In the genomic region with DNA sequence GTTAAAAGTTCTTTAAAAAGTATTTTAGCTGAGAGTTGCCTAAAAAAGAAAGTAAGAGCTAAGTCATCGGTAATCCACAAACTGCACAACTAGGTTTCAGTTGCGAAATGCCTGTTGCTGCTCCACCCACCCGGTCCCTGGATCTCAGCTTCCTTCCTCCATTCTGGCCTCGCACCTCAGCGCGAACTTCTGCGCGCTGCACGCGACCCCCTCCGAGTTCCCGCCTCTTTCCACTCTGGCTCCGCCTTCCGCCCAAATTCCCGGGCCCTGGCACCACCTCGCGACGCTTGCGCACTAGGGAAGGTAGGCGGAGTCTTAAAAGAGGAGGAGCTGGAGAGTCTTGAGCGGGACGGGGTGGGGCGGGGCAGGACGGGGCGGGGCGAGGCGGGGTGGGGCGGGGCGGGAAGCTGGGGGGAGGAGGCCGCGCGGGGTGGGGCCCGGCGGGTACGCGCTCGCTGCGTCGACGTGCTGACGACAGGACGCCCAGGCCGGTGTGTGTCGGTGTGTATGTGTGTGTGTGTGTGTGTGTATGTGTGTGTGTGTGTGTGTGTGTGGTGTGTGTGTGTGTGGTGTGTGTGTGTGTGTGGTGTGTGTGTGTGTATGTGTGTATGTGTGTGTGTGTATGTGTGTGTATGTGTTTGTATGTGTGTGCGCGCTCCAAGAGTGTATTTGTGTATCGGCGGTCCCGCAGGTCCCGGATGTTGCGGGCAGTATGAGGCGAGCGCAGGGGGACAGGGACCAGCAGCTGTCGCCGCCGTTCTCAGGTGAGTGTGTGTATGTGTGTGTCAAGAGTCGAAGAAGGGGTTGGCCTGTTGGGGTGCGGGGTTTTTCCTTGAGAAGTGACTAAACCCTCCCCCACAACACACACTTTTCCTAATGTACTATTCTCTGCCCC, we compare ENCODE assay signal across 8 mouse cellular contexts. TPM values are rescaled to one million over a fixed set of nuclear protein-coding genes. Genes with fewer than 3 reads are reported as not detected.
DNase-seq lines count a peak whose midpoint lies in the region; ATAC-seq and TF ChIP-seq lines count a peak whose summit lies in the region.

A gene (plus strand): TSS at position 440 of the 895 bp plus-strand sequence.

- peak within 1 kb of the TSS; percentile 68 for H3K4me3 ChIP-seq in C2C12 (ENCODE audit: insufficient read depth, poor library complexity, severe bottlenecking)
- H3K4me3 ChIP-seq in erythroblast, embryonic 14.5 days (replicated peaks): peak within 1 kb of the TSS; percentile 95
- H3K4me3 ChIP-seq in heart, embryonic 12.5 days: peak within 1 kb of the TSS; percentile 70
- peak within 1 kb of the TSS; percentile 67 for H3K4me3 ChIP-seq in kidney, postnatal 0 days (replicated peaks; ENCODE audit: low read depth, low read length)
- peak within 1 kb of the TSS; percentile 79 for H3K4me3 ChIP-seq in liver, embryonic 11.5 days (ENCODE audit: low read depth, low read length)
- peak within 1 kb of the TSS; percentile 62 for H3K4me3 ChIP-seq in stomach, embryonic 14.5 days (ENCODE audit: low read depth, low read length)

- peaks cover 39% of the 10 kb centered on the region for H3K79me3 ChIP-seq in C2C12 (ENCODE audit: low read depth)

- ATAC-seq in heart, embryonic 12.5 days (ENCODE audit: insufficient number of reproducible peaks, low FRiP score): peak; percentile 93
- ATAC-seq in kidney, postnatal 0 days (replicated peaks; ENCODE audit: low FRiP score, low read depth): peak; percentile 92
- peak; percentile 88 for ATAC-seq in liver, embryonic 11.5 days (replicated peaks; ENCODE audit: low FRiP score)
- peak; percentile 87 for ATAC-seq in stomach, embryonic 14.5 days (ENCODE audit: insufficient number of reproducible peaks, insufficient read depth, low FRiP score, low read depth)

- H3K27me3 ChIP-seq in C2C12 (ENCODE audit: control insufficient read depth, insufficient read depth, insufficient read length): no peaks in the 10 kb centered on the region
- H3K27me3 ChIP-seq in erythroblast, embryonic 14.5 days (ENCODE audit: control insufficient read depth): peaks cover 23% of the 10 kb centered on the region
- H3K27me3 ChIP-seq in heart, embryonic 12.5 days (replicated peaks): no peaks in the 10 kb centered on the region
- no peaks in the 10 kb centered on the region for H3K27me3 ChIP-seq in kidney, postnatal 0 days (ENCODE audit: insufficient read depth, low read length)
- H3K27me3 ChIP-seq in liver, embryonic 11.5 days (replicated peaks; ENCODE audit: control insufficient read depth, insufficient read depth, low read length): peaks cover 3% of the 10 kb centered on the region; the same call in 1 of the 2 replicates
- no peaks in the 10 kb centered on the region for H3K27me3 ChIP-seq in stomach, embryonic 14.5 days (ENCODE audit: control insufficient read depth, insufficient read depth, low read length)

- peak within 1 kb of the TSS; percentile 72 for H3K9ac ChIP-seq in heart, embryonic 12.5 days
- H3K9ac ChIP-seq in kidney, postnatal 0 days (ENCODE audit: low read depth, low read length): peak within 1 kb of the TSS; percentile 68
- H3K9ac ChIP-seq in liver, embryonic 11.5 days (ENCODE audit: low read depth, low read length): peak within 1 kb of the TSS; percentile 83
- peak within 1 kb of the TSS; percentile 50; the same call in 1 of the 2 replicates for H3K9ac ChIP-seq in stomach, embryonic 14.5 days (replicated peaks; ENCODE audit: low read depth, low read length)

- peak within 1 kb of the TSS; percentile 94 for H3K27ac ChIP-seq in heart, embryonic 12.5 days (ENCODE audit: poor library complexity, severe bottlenecking)
- peak within 1 kb of the TSS; percentile 93 for H3K27ac ChIP-seq in kidney, postnatal 0 days
- H3K27ac ChIP-seq in liver, embryonic 11.5 days (ENCODE audit: low read depth, low read length): peak within 1 kb of the TSS; percentile 90
- H3K27ac ChIP-seq in stomach, embryonic 14.5 days (ENCODE audit: low read length): peak within 1 kb of the TSS; percentile 93

- H3ac ChIP-seq in C2C12 (ENCODE audit: control insufficient read depth, insufficient read length, low read depth): peak within 1 kb of the TSS; percentile 85

- peaks cover 3% of the 10 kb centered on the region; the same call in 1 of the 2 replicates for H3K9me3 ChIP-seq in erythroblast, embryonic 14.5 days (ENCODE audit: control insufficient read depth, low read length)
- H3K9me3 ChIP-seq in heart, embryonic 12.5 days (replicated peaks): no peaks in the 10 kb centered on the region
- H3K9me3 ChIP-seq in kidney, postnatal 0 days (replicated peaks; ENCODE audit: low read length): no peaks in the 10 kb centered on the region
- no peaks in the 10 kb centered on the region for H3K9me3 ChIP-seq in liver, embryonic 11.5 days (ENCODE audit: control insufficient read depth, low read length)
- H3K9me3 ChIP-seq in stomach, embryonic 14.5 days (ENCODE audit: control insufficient read depth, low read depth, low read length): no peaks in the 10 kb centered on the region

- peaks cover 4% of the 10 kb centered on the region for H3K36me3 ChIP-seq in C2C12 (ENCODE audit: control insufficient read depth, insufficient read depth)
- H3K36me3 ChIP-seq in erythroblast, embryonic 14.5 days (ENCODE audit: control insufficient read depth): peaks cover 21% of the 10 kb centered on the region
- no peaks in the 10 kb centered on the region for H3K36me3 ChIP-seq in heart, embryonic 12.5 days
- no peaks in the 10 kb centered on the region for H3K36me3 ChIP-seq in kidney, postnatal 0 days (ENCODE audit: insufficient read depth, low read length)
- no peaks in the 10 kb centered on the region for H3K36me3 ChIP-seq in liver, embryonic 11.5 days (ENCODE audit: control insufficient read depth, insufficient read depth, low read length)
- no peaks in the 10 kb centered on the region for H3K36me3 ChIP-seq in stomach, embryonic 14.5 days (ENCODE audit: control insufficient read depth, insufficient read depth, low read length)

- 0 out of 2 replicates have a peak, but pooled peaks have one; percentile 23 for TF ChIP-seq POLR2A in brain, embryonic 14.5 days (IDR thresholded peaks at IDR 0.05; ENCODE audit: borderline replicate concordance, extremely low read depth, insufficient read depth, insufficient read length, poor library complexity, severe bottlenecking)

- peaks cover 46% of the 10 kb centered on the region for H3K79me2 ChIP-seq in C2C12 (ENCODE audit: control insufficient read depth, insufficient read depth)

- DNase-seq in brain, embryonic 14.5 days (ENCODE audit: low read depth): peak; percentile 94
- DNase-seq in kidney, postnatal 0 days (ENCODE audit: low spot score): peak; percentile 98
- DNase-seq in liver, embryonic 11.5 days (ENCODE audit: low spot score): peak; percentile 87
- peak; percentile 97 for DNase-seq in naive thymus-derived CD4-positive, alpha-beta T cell, adult 2 months (ENCODE audit: low read depth)

- WGBS in heart, embryonic 12.5 days: 1% methylated on average over 52 of the region's 58 CpGs
- WGBS in kidney, postnatal 0 days: 2% methylated on average over 53 of the region's 58 CpGs
- 2% methylated on average over 54 of the region's 58 CpGs for WGBS in liver, embryonic 11.5 days
- WGBS in stomach, embryonic 14.5 days: 1% methylated on average over 53 of the region's 58 CpGs

- peaks cover 36% of the 10 kb centered on the region for H3K4me1 ChIP-seq in erythroblast, embryonic 14.5 days (ENCODE audit: control insufficient read depth)
- peaks cover 14% of the 10 kb centered on the region for H3K4me1 ChIP-seq in heart, embryonic 12.5 days (replicated peaks)
- peaks cover 7% of the 10 kb centered on the region; the same call in 1 of the 2 replicates for H3K4me1 ChIP-seq in kidney, postnatal 0 days (replicated peaks; ENCODE audit: insufficient read depth, low read length)
- H3K4me1 ChIP-seq in liver, embryonic 11.5 days (replicated peaks; ENCODE audit: control insufficient read depth, insufficient read depth, low read length): peaks cover 16% of the 10 kb centered on the region
- peaks cover 13% of the 10 kb centered on the region for H3K4me1 ChIP-seq in stomach, embryonic 14.5 days (ENCODE audit: control insufficient read depth, insufficient read depth, low read length)

- H3K4me2 ChIP-seq in heart, embryonic 12.5 days: peak within 1 kb of the TSS; percentile 69
- H3K4me2 ChIP-seq in kidney, postnatal 0 days (ENCODE audit: low read length): peak within 1 kb of the TSS; percentile 87
- peak within 1 kb of the TSS; percentile 83 for H3K4me2 ChIP-seq in liver, embryonic 11.5 days
- peak within 1 kb of the TSS; percentile 43 for H3K4me2 ChIP-seq in stomach, embryonic 14.5 days (replicated peaks; ENCODE audit: low read depth, low read length)

- TF ChIP-seq CTCF in C2C12 (IDR thresholded peaks at IDR 0.05; ENCODE audit: control insufficient read depth, insufficient read depth, insufficient read length): no peak
- TF ChIP-seq CTCF in brain, embryonic 14.5 days (IDR thresholded peaks at IDR 0.05; ENCODE audit: borderline replicate concordance, extremely low read depth, insufficient read depth, insufficient read length): no peak
- TF ChIP-seq CTCF in kidney, postnatal 0 days (IDR thresholded peaks at IDR 0.05; ENCODE audit: low read depth): peak; percentile 29; the same call in 1 of the 2 replicates

TF ChIP-seq in C2C12, 6 proteins besides CTCF, POLR2A, EP300 and RAD21:
- TF ChIP-seq MYOG (IDR thresholded peaks at IDR 0.05; ENCODE audit: control insufficient read depth, extremely low read depth, insufficient read length): no peak
- TF ChIP-seq CEBPB (IDR thresholded peaks at IDR 0.05; ENCODE audit: low read depth): peak; percentile 79
- peak; percentile 42 for TF ChIP-seq MYOD1 (IDR thresholded peaks at IDR 0.05; ENCODE audit: control insufficient read depth, insufficient read length, low read depth)
- TF ChIP-seq MAX (IDR thresholded peaks at IDR 0.05): peak; percentile 96

RNA-seq across cellular contexts. Expression of the gene that starts here (rescaled TPM):
- 59.0 TPM for polyA plus RNA-seq in C2C12 (2012; fragmentation: generic; extraction: Trizol)
- polyA plus RNA-seq in brain, embryonic 14.5 days (2012; rRNA removed): 44.8 and 71.4 TPM in 2 replicates
- polyA plus RNA-seq in erythroblast, embryonic 14.5 days (2012): 2.4 and 3.0 TPM in 2 replicates
- 115 and 119 TPM in 2 replicates for polyA plus RNA-seq in heart, embryonic 12.5 days (2016; fragmentation: Nextera tagmentation; extraction: Ambion mirVana)
- polyA plus RNA-seq in kidney, postnatal 0 days (2015; fragmentation: Nextera tagmentation; extraction: Ambion mirVana): 77.8 and 90.8 TPM in 2 replicates
- 88.1 and 92.4 TPM in 2 replicates for polyA plus RNA-seq in liver, embryonic 11.5 days (2014; fragmentation: Nextera tagmentation; extraction: Ambion mirVana)
- 105 and 111 TPM in 2 replicates for polyA plus RNA-seq in stomach, embryonic 14.5 days (2014; fragmentation: Nextera tagmentation; extraction: Ambion mirVana)

Comparison
In these comparisons a context has a peak if more than half of its experiments do, and no peak if none do; other contexts are left out.
1. Peak in every context shown above with its lines: DNase-seq, ATAC-seq, H3K4me3 ChIP-seq and H3K27ac ChIP-seq.
2. RNA of the gene that starts here (polyA plus RNA-seq): 115 to 119 TPM in heart, embryonic 12.5 days, 105 to 111 TPM in stomach, embryonic 14.5 days, 88.1 to 92.4 TPM in liver, embryonic 11.5 days, 77.8 to 90.8 TPM in kidney, postnatal 0 days, 44.8 to 71.4 TPM in brain, embryonic 14.5 days and 59.0 TPM in C2C12 (single experiment); 2.4 to 3.0 TPM in erythroblast, embryonic 14.5 days; every median in the first group is over 10 times any median in the second.